Mouse (Mus musculus): Measurements from ENCODE around the gene Arap1. TPM values are rescaled to one million over a fixed set of nuclear protein-coding genes. Genes with fewer than 3 reads are reported as not detected.
A peak's percentile ranks its signal among the peaks of the same experiment; 100 is the strongest.

Gene Arap1
- polyA plus RNA-seq, 1 experiment from 2014 or later, result 33.9 TPM

- H3K27ac ChIP-seq (ENCODE audit: low read depth, low read length), result no peak overlapping the region
- no peak overlapping the region for H3K9ac ChIP-seq (ENCODE audit: low read depth, low read length)
- no peak for ATAC-seq (replicated peaks; ENCODE audit: low FRiP score)
- no peak overlapping the region for H3K4me2 ChIP-seq
- H3K4me3 ChIP-seq (ENCODE audit: low read depth, low read length), result no peak overlapping the region
- no peaks in the 10 kb centered on the region for H3K9me3 ChIP-seq (ENCODE audit: control insufficient read depth, low read length)
- H3K4me1 ChIP-seq (replicated peaks; ENCODE audit: control insufficient read depth, insufficient read depth, low read length), result no peaks in the 10 kb centered on the region
- 11% methylated on average over 2 of the region's 2 CpGs for WGBS
- H3K27me3 ChIP-seq (replicated peaks; ENCODE audit: control insufficient read depth, insufficient read depth, low read length), result 0 out of 2 replicates have a peak, but pooled peaks cover 2% of the 10 kb centered on the region
- no peaks in the 10 kb centered on the region for H3K36me3 ChIP-seq (ENCODE audit: control insufficient read depth, insufficient read depth, low read length)
- DNase-seq (ENCODE audit: low spot score), result no peak
Measured at GRCm38 (mm10) chr7:101427736-101428135, 79.9 kb downstream of the Arap1 start.

DNA sequence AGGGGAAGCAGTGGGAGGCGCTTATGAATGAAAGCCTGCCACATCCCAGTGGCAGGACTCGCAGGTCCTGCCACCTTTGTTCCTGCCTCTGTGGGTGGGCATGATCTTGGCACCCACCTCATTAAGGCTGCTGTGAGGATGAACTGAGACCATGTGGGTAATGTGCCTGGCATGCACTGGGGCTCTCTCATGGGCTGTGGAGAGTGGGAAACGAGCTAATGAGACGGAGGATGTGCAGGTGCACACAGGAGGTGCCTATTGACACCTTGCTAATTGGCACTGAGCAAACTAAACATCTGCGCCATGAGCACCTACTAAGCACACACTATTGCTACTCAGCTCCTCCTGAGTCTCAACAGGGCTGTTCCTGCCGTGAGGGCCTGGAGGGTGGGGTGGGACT lies 87.2 kb downstream of the Arap1 start:
- Histone ChIP-seq H3K4me1 (replicated peaks; ENCODE audit: control insufficient read depth, insufficient read depth, low read length) (no peaks in the 10 kb centered on the region), H3K27me3 (replicated peaks; ENCODE audit: control insufficient read depth, insufficient read depth, low read length) (0 out of 2 replicates have a peak, but pooled peaks cover 2% of the 10 kb centered on the region), H3K9ac (ENCODE audit: low read depth, low read length) (no peak overlapping the region), H3K4me2 (no peak overlapping the region), H3K9me3 (ENCODE audit: control insufficient read depth, low read length) (no peaks in the 10 kb centered on the region), H3K27ac (ENCODE audit: low read depth, low read length) (no peak overlapping the region), H3K36me3 (ENCODE audit: control insufficient read depth, insufficient read depth, low read length) (no peaks in the 10 kb centered on the region), H3K4me3 (ENCODE audit: low read depth, low read length) (no peak overlapping the region)
- DNase-seq (ENCODE audit: low spot score), result no peak
- WGBS, result 58% methylated on average over 6 of the region's 6 CpGs
- ATAC-seq (replicated peaks; ENCODE audit: low FRiP score), result no peak

DNA sequence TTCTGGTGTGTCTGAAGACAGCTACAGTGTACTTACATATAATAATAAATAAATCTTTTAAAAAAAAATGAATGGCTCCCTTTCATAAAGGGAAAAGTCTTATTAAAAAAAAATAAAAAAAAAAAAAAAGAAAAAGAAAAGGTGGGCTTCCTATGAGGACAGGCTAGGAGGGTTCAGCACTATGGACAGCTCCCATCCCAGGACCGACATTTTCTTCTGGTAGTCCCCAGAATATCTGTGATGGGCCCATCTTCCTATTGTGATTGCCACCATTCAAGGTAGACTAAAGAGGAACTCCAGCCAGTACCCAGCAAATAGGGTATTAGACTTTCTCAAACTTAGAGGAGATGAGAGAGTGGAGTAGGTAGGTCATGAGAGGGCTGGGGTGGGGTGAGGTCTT lies 90.0 kb downstream of the Arap1 start:
- Histone ChIP-seq H3K9ac (ENCODE audit: low read depth, low read length) (no peak overlapping the region), H3K4me2 (no peak overlapping the region), H3K36me3 (ENCODE audit: control insufficient read depth, insufficient read depth, low read length) (no peaks in the 10 kb centered on the region), H3K4me1 (replicated peaks; ENCODE audit: control insufficient read depth, insufficient read depth, low read length) (no peaks in the 10 kb centered on the region), H3K27ac (ENCODE audit: low read depth, low read length) (no peak overlapping the region), H3K27me3 (replicated peaks; ENCODE audit: control insufficient read depth, insufficient read depth, low read length) (no peaks in the 10 kb centered on the region), H3K9me3 (ENCODE audit: control insufficient read depth, low read length) (no peaks in the 10 kb centered on the region), H3K4me3 (ENCODE audit: low read depth, low read length) (no peak overlapping the region)
- 0% methylated on average over 1 of the region's 1 CpGs for WGBS
- ATAC-seq (replicated peaks; ENCODE audit: low FRiP score), result no peak
- no peak for DNase-seq (ENCODE audit: low spot score)

- Histone ChIP-seq H3K9me3 (ENCODE audit: control insufficient read depth, low read length) (no peaks in the 10 kb centered on the region), H3K4me2 (no peak overlapping the region), H3K36me3 (ENCODE audit: control insufficient read depth, insufficient read depth, low read length) (no peaks in the 10 kb centered on the region), H3K27me3 (replicated peaks; ENCODE audit: control insufficient read depth, insufficient read depth, low read length) (0 out of 2 replicates have a peak, but pooled peaks cover 4% of the 10 kb centered on the region), H3K4me3 (ENCODE audit: low read depth, low read length) (no peak overlapping the region), H3K27ac (ENCODE audit: low read depth, low read length) (no peak overlapping the region), H3K9ac (ENCODE audit: low read depth, low read length) (no peak overlapping the region), H3K4me1 (replicated peaks; ENCODE audit: control insufficient read depth, insufficient read depth, low read length) (no peaks in the 10 kb centered on the region)
- ATAC-seq (replicated peaks; ENCODE audit: low FRiP score) (no peak), DNase-seq (ENCODE audit: low spot score) (no peak)
- WGBS, result 69% methylated on average over 10 of the region's 10 CpGs
Measured at GRCm38 (mm10) chr7:101443093-101443492, 95.2 kb downstream of the Arap1 start.

DNA sequence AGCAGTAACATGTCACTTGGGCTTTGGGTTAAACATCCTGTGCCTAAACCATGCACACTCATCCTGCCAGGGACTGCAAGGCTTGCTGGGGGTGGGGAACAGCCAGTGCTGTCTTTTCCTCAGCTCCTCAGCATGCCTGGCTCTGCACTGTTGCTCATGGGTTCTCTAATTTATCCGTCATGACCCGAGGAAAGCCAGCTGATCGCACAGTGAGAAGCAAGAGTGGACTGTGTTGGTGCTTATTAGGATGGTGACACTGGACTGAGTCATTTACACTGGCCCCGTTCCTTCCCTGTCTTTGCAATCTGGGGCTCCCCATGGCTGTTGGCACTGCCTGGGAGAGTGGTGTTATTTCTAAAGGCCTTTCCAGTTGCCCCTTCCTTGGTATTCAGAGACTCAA lies 96.3 kb downstream of the Arap1 start:
- H3K4me1 ChIP-seq (replicated peaks; ENCODE audit: control insufficient read depth, insufficient read depth, low read length), result no peaks in the 10 kb centered on the region
- no peak overlapping the region for H3K9ac ChIP-seq (ENCODE audit: low read depth, low read length)
- no peak for DNase-seq (ENCODE audit: low spot score)
- H3K36me3 ChIP-seq (ENCODE audit: control insufficient read depth, insufficient read depth, low read length), result no peaks in the 10 kb centered on the region
- H3K4me2 ChIP-seq, result no peak overlapping the region
- H3K27ac ChIP-seq (ENCODE audit: low read depth, low read length), result no peak overlapping the region
- no peak for ATAC-seq (replicated peaks; ENCODE audit: low FRiP score)
- no peak overlapping the region for H3K4me3 ChIP-seq (ENCODE audit: low read depth, low read length)
- WGBS, result 79% methylated on average over 4 of the region's 4 CpGs
- H3K27me3 ChIP-seq (replicated peaks; ENCODE audit: control insufficient read depth, insufficient read depth, low read length), result peaks cover 7% of the 10 kb centered on the region; the same call in 1 of the 2 replicates
- no peaks in the 10 kb centered on the region for H3K9me3 ChIP-seq (ENCODE audit: control insufficient read depth, low read length)

DNA sequence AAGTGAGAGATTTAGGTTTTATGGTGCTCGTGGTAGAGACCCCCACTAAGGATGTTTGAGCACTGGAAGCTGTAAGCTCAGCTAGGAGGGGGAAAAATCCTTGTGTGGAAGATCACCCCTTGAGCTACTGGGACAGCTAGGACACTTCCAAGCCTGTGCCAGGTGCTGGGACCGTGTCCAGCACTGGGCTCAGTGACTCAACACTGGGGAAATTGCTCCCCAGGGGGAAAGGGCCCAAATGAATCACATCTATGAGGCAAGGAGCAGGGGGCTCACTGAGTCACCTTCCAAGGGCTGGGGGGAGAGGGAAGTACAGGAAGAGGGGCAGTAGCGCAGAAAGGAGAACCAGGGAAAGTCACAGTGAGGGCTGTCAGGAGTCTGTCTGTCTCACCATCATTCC lies 102.0 kb downstream of the Arap1 start:
- ATAC-seq (replicated peaks; ENCODE audit: low FRiP score), result no peak
- H3K4me1 ChIP-seq (replicated peaks; ENCODE audit: control insufficient read depth, insufficient read depth, low read length), result peaks cover 4% of the 10 kb centered on the region; the same call in 1 of the 2 replicates
- H3K4me3 ChIP-seq (ENCODE audit: low read depth, low read length), result no peak overlapping the region
- WGBS, result 26% methylated on average over 3 of the region's 3 CpGs
- no peaks in the 10 kb centered on the region for H3K36me3 ChIP-seq (ENCODE audit: control insufficient read depth, insufficient read depth, low read length)
- H3K27me3 ChIP-seq (replicated peaks; ENCODE audit: control insufficient read depth, insufficient read depth, low read length), result peaks cover 35% of the 10 kb centered on the region
- no peak overlapping the region for H3K4me2 ChIP-seq
- no peak for DNase-seq (ENCODE audit: low spot score)
- H3K27ac ChIP-seq (ENCODE audit: low read depth, low read length), result no peak overlapping the region
- no peak overlapping the region for H3K9ac ChIP-seq (ENCODE audit: low read depth, low read length)
- H3K9me3 ChIP-seq (ENCODE audit: control insufficient read depth, low read length), result no peaks in the 10 kb centered on the region

DNA sequence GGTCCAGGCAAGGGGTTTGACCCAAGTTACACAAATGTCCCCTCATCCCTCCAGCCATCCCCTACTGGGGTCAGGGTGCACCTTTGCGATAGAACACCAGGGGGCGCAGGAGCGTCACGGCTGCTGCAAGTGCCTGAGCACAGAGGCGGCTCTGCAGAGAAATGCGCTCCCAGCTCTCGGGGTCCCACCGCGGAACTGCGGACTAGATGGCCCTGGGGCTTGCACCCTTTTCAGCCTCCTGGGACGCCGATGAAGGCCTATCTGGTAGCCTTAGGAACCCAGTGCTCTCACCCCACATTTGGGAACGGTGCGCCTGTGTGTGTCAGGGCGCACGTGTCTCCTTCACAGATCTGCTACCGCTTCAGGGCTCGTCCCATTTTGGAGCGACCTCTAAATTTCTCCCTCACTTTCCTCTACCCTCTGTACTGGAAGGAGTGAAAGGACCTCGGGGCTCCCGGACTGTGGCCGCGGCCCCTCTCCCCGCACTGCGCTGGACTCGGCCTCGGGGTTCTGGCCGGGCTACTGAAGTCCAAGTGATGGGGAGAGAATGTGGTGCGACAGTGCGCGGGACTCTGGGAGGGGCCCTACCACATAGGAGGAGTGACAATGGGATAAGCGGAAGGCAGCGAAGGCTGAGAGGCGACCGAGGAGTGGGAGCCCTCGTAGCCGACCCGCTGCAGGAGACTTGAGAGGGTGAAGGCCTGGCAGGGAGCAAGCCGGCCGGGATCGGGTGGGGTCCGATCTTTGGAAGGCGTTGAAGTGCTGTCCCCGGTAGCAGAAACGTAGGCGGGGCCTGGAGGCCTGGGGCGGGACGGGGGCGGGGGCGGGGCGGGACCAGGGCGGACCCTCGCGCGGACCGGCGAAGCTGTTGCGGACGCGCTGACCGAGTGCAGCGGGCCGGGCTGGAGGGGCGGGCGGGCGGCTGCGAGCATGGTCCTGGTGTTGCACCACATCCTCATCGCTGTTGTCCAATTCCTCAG lies 102.8 kb downstream of the Arap1 start:
- Histone ChIP-seq H3K4me1 (replicated peaks; ENCODE audit: control insufficient read depth, insufficient read depth, low read length) (peaks cover 4% of the 10 kb centered on the region; the same call in 1 of the 2 replicates), H3K27me3 (replicated peaks; ENCODE audit: control insufficient read depth, insufficient read depth, low read length) (peaks cover 38% of the 10 kb centered on the region), H3K9me3 (ENCODE audit: control insufficient read depth, low read length) (no peaks in the 10 kb centered on the region), H3K36me3 (ENCODE audit: control insufficient read depth, insufficient read depth, low read length) (no peaks in the 10 kb centered on the region), H3K9ac (ENCODE audit: low read depth, low read length) (0 out of 2 replicates have a peak overlapping the region, but pooled peaks have one; percentile 36), H3K4me3 (ENCODE audit: low read depth, low read length) (peak overlapping the region; percentile 60), H3K27ac (ENCODE audit: low read depth, low read length) (no peak overlapping the region), H3K4me2 (peak overlapping the region; percentile 97)
- DNase-seq (ENCODE audit: low spot score) (peak; percentile 89), ATAC-seq (replicated peaks; ENCODE audit: low FRiP score) (peak; percentile 75)
- under 1% methylated on average over 62 of the region's 68 CpGs for WGBS

GRCm38 (mm10) chr7:101452669-101453068 lies 104.8 kb downstream of the Arap1 start:
- H3K9ac ChIP-seq (ENCODE audit: low read depth, low read length), result no peak overlapping the region

More at GRCm38 (mm10) chr7:101452669-101453068, 104.8 kb downstream of the Arap1 start:
- ATAC-seq (replicated peaks; ENCODE audit: low FRiP score), result no peak
- H3K9me3 ChIP-seq (ENCODE audit: control insufficient read depth, low read length), result no peaks in the 10 kb centered on the region
- WGBS, result 79% methylated on average over 3 of the region's 3 CpGs
- H3K27me3 ChIP-seq (replicated peaks; ENCODE audit: control insufficient read depth, insufficient read depth, low read length), result peaks cover 35% of the 10 kb centered on the region
- H3K27ac ChIP-seq (ENCODE audit: low read depth, low read length), result no peak overlapping the region
- H3K36me3 ChIP-seq (ENCODE audit: control insufficient read depth, insufficient read depth, low read length), result no peaks in the 10 kb centered on the region
- H3K4me1 ChIP-seq (replicated peaks; ENCODE audit: control insufficient read depth, insufficient read depth, low read length), result peaks cover 4% of the 10 kb centered on the region; the same call in 1 of the 2 replicates
- DNase-seq (ENCODE audit: low spot score), result no peak
- peak overlapping the region; percentile 20; the same call in 1 of the 2 replicates for H3K4me3 ChIP-seq (ENCODE audit: low read depth, low read length)
- H3K4me2 ChIP-seq, result peak overlapping the region; percentile 25
